Mouse (Mus musculus): ENCODE data around the gene Limch1. TPM values are rescaled to one million over a fixed set of nuclear protein-coding genes. Genes with fewer than 3 reads are reported as not detected.
A peak's percentile ranks its signal among the peaks of the same experiment; 100 is the strongest.

Limch1 gene
- total RNA-seq (2015) (not detected in 2 replicates), total RNA-seq (2017) (not detected in 2 replicates)

DNA sequence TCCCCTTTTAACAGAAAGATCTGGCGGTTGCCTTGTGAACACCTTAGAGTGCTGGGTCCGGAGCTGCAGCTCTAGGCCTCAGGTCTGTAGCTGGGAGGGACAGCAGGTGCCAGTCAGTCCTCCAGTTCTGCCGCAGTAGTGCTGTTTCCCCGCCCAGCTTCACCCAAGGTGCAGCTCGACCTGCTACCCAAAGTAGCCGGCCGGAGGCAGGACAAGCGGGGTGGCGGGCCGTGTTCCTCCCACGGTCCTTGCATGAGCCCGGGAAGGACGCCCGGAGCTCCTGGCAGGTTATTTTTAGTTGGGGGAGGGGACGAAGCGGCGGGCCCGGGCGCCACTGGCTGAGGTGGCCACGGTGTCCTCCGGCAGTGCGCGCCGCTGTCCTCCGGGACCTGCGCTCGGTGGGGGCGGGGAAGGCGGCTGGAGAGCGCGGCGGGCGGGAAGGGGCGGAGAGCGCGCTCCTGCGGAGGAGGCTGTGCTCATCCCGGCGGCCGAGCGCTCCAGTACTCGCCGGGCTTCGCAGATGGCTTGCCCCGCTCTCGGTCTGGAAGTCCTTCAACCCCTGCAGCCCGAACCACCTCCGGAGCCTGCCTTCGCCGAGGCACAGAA, at the start of gene Limch1:
Gene Limch1 (plus strand): TSS at position 438 of the 606 bp plus-strand sequence.
- no peak for ATAC-seq (replicated peaks; ENCODE audit: poor library complexity)

DNA sequence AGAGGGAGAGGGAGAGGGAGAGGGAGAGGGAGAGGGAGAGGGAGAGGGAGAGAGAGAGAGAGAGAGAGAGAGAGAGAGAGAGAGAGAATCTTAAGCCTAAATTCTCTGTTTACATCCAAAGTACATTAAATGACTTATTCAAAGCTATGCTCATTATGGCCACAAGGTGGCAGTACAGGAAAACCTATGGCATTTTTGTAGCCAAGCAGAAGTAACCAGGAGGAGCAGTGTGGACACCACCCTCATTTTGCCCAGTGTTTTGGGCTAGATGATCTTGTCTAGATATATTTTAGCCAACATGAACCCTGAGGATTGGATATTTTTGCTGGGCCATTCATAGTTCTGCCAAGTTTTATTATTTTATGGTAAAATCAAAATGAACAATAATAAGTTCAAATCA, 48.5 kb upstream of the Limch1 start:
- peak; percentile 80 for ATAC-seq (replicated peaks; ENCODE audit: poor library complexity)

DNA sequence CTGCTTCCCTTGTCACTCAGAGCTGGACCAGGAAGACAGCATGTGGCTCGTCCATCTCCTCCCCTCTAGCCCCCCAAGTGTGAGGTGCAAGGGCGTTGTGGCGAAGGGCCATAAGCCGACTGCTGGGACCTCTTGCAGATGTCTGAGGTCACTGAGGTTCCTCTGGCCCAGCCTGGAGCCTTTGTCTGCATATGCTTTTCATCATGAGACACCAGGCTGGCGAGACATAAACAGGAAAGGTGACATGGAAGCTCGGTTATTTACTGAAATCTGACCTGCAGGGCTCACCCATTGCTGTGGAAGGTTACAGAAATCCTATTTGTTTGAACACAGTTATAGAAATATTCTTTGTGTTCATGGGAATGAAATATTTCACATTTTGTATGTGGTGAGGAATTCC, 45.7 kb upstream of the Limch1 start:
- ATAC-seq (replicated peaks; ENCODE audit: poor library complexity) = no peak

DNA sequence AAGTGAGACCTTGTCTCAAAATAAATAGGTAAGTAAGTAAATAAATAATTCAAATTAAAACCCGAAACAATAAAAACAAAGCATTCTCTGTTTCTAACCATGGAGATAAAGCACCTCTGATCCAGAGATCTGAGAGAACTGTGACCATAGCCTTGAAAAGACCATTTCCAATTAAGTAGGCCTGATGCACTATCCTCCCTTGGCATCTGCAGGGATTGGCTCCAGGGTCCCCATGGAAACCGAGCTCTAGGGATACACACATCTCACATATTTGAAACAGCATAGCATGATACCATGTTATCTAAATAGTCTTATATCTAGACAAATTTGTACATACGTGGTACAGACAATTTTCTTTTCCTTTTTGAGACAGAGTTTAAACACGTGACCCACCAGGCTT, 43.7 kb upstream of the Limch1 start:
- no peak for ATAC-seq (replicated peaks; ENCODE audit: poor library complexity)

DNA sequence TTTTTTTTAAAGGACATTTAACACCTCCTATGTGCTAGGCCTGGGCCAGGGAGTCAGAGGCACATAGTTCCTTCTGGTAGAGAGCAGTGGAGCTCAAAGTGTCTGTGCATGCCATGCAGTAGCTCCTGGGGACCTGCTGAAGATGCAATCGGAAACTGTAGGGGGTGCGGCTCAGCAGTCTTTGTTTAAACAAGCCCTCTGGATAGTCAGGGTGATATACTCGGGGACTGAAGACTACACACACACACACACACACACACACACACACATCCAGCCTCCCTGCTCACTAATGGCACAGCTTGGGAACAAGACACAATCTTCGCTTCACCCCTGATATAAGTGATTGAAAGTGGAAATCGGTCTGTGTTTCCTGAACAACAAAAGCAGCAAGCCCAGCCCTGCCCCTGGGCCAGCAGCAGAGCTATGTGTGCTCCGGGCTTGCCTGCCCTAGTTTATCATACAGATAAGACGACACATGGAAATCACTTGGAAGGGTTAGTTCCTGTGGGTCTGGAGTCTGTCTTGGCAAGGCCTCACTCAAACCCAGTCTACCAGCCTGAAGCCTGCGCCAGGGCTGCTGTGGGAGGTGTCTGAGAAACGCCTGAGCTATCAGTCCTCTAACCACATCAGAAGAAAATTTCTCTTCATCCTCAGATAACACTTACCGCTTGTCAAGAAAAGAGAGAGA, 42.2 kb upstream of the Limch1 start:
- no peak for ATAC-seq (replicated peaks; ENCODE audit: poor library complexity)

DNA sequence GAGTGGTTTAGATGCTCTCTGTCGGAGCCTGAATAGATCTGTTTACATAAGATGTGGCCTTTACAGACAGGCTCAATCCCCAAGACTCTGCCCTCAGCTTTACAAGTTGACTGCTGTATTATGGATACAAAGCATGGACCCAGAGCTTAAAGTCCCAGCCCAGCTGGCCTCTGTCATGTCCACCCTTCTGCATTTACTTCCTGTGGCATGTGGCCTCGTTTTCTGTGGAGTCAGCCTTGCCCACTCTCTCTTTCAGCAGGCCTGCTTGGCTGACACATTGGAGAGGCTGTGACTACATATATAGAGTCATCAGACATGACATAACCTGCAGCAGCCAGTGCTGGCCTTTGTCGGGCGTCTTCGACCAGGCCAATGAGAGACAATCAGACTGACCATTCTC, 37.8 kb upstream of the Limch1 start:
- no peak for ATAC-seq (replicated peaks; ENCODE audit: poor library complexity)

DNA sequence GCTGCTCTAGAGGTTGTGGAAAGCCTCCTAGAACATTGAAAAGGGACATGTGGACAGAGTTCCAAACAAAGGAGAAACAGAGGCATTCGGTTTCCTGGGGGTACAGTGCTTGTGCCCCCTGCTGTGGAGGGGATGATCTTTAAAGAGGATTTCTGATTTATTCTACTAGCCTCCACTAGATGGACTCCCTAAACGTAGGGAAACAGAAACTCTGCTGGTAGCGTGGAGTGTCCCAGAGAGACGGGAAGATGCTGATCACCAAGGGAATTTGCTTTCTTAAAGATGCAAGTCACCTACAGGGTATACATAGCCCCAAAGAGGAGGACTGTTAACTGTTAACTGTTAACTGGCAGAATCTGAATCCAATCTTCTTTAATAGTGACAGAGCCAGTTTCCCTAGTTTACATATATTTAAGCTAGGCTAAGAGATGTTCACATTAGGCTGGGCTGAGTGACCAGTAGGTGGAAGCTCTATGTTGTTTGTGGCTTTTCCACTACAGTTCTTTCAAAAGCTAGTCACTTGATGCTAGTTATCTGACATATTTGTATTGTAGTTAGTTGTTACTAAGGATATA, 35.1 kb upstream of the Limch1 start:
- no peak for ATAC-seq (replicated peaks; ENCODE audit: poor library complexity)

DNA sequence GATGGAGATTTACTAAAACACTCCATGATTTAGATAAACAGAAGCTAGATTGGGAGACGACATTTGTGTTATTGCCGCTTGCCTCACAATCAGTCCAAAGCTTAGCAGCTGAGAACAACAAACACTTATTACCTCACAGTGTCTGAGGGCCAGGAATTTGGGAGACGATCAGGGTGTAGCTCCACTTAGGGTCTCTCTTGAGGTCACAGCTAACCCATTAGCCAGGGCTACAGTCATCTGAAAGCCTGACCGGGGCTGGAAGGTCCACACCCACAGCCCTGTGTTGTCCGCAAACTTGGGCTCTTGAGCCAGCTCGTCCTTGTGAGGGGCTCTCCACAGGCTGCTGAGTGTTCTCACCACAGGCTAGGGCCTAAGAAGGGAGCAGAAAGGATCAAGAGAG, 32.8 kb upstream of the Limch1 start:
- ATAC-seq (replicated peaks; ENCODE audit: poor library complexity) = no peak

DNA sequence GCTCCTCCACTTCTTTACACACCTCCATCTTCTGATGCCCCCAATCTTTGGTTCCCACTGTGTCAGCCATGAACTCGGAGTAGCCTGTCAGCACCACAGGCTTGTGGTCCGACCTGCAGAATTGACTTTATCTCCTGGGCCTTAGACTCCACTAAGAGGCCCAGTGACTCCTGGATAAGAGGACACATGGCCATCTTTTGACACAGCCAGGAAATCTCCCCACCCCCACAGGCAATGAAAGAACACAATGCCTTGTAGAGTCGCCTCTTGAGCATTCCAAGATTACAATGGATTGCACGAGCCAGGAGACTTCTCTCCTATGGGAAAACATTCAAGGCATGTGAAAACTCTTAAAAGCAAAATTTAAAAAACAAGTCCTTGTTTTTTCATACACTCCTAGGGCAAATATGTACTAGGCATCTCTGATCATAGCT, 30.1 kb upstream of the Limch1 start:
- ATAC-seq (replicated peaks; ENCODE audit: poor library complexity) = no peak

DNA sequence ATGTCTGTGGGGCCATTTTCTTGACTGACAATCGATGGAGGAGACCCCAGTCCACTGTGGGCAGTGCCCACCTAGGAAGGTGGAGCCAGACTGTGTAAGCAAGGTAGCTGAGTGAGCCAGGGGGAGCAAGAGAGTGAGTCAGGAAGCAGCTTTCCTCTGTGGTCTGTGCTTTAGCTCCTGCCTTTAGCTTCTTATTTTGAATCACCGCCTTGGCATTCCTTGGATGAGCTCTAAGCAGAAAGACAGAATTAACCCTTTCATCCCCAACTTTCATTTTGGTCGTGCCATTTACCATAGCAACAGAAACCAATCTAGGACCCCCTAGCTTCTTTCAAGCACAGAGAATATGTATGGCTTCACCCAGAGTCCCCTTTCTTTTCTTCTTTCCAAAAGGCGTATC, 27.7 kb upstream of the Limch1 start:
- ATAC-seq (replicated peaks; ENCODE audit: poor library complexity) = no peak

DNA sequence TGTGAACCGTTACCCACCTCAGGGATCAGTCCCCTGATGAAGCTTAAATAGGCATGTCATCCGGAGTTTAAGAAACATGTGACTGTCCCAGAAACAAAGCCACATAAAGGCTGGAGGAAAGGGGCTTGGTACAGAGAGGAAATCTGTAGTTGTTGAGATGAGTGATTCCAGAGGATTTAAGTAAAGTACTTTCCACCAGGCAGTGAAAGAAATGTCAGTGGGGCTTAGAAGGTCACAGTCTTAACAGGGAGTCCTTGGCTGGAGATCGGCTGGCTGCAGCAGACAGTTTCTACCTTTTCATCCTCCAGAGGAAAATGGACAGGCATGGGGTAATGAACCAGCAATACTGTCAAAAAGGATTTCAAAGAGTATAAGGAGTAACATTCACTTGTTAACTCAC, 27.2 kb upstream of the Limch1 start:
- ATAC-seq (replicated peaks; ENCODE audit: poor library complexity) = no peak

DNA sequence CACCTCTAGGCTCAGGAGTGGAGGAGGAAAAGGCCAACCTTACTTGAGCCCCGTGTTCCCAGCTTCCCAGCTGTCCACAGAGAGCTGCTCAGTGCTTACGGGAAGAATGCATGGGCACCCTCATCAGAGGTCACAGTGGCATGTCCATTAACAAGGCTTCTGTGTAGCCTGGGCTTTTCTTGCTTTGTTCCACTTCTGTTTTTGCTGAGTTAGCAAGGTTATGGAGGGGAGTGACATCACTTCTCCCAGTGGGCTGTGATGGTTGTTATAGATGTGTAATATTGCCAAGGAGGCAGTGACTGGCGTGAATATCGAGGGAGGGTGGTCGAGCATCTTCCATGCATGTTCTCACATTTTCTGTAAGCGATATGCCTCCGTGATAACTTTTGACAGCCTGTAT, 26.7 kb upstream of the Limch1 start:
- no peak for ATAC-seq (replicated peaks; ENCODE audit: poor library complexity)

DNA sequence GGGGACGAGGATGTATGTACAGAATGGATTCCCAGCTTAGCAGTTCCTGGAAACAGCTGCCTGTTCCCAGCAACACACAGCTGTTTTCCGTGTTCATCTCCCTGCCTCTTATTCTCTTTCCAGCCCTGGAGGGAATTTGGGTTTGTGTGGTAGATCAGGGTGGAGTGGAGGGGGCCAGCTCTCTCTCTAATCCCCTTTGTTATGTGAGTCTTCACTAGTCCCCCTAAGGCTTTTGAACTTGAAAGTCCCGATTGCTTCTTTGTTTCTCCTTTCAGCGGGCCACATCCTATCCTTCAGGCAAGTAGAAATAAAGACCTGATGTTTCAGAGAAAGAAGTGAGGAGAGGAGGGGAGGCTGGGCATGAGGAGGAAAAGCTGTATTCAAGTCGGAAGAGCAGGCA, 24.7 kb upstream of the Limch1 start:
- ATAC-seq (replicated peaks; ENCODE audit: poor library complexity) = no peak

DNA sequence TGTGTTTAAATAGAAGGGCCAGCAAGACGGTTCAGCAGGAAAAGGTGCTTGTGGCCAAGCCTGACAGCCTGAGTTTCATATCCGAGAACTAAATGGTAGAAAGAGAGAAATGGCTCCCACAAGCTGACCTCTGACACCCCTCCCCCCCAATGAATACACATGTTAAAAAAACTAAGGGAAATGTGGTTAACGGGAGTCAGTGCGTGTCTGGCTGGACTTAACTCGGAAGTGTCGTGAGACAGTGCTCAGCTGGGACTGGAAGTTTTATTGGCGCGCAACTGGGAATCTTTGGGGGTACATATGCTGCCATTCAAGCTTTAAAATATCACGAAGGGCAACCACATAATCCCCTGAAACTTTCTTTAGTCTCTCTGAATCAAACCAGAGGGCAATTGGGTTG, 23.0 kb upstream of the Limch1 start:
- ATAC-seq (replicated peaks; ENCODE audit: poor library complexity) = no peak

DNA sequence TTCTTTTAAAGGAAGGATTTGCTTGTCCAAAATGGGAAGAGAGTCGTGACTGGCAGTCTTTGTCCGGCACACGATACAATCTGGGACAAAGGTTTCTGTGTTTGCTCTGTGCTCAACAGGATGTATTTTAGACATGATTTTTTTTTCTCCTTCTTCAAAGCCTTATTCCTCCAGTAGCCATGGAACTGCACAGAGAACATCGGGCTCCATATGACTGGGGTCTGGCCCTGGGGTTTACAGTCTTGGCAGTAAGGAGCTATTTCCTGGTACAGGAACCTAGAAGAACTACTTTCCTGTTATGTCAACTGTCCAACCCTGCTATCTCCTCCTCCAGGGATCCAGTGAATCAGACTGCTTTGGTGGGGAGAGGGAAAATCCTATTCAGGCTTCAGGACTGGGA, 22.6 kb upstream of the Limch1 start:
- ATAC-seq (replicated peaks; ENCODE audit: poor library complexity) = no peak

DNA sequence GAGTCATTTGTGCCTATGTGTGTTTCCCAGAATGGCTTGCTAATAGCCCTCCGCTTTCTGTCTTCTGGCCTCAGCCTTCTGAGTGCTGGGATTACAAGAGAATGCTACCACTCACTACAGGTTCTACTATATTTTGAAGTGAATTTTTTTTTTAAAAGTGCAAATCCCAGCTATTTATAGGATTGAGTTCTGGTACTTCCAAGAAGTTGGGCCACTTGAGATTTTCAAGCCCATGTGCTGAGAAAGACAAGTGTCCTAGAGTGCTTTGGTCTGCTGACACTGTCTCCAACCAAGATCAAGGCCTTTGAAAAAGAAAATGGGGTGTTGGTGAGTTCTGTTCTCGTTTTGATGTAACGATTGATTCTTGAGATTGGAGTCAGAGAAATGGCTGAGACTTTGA, 22.0 kb upstream of the Limch1 start:
- no peak for ATAC-seq (replicated peaks; ENCODE audit: poor library complexity)

DNA sequence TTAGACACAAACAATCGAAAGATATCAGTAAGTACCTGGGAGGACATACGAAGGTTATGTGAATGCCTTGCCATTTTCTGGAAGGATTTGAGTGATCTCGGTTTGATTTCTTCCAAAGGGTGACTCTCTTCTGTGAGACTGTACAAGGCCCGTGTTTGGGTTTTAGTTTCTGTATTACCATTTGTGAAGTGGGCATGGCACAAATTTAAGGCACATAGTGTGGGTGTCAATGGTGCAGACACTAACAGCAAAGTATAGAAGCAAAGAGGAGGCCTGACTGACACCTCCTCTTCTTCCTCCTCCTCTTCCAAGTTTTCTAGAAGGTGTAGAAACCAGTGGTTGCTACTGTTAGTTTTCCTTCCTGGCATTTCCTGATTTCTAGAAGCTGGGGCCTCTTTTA, 16.3 kb upstream of the Limch1 start:
- ATAC-seq (replicated peaks; ENCODE audit: poor library complexity) = no peak

DNA sequence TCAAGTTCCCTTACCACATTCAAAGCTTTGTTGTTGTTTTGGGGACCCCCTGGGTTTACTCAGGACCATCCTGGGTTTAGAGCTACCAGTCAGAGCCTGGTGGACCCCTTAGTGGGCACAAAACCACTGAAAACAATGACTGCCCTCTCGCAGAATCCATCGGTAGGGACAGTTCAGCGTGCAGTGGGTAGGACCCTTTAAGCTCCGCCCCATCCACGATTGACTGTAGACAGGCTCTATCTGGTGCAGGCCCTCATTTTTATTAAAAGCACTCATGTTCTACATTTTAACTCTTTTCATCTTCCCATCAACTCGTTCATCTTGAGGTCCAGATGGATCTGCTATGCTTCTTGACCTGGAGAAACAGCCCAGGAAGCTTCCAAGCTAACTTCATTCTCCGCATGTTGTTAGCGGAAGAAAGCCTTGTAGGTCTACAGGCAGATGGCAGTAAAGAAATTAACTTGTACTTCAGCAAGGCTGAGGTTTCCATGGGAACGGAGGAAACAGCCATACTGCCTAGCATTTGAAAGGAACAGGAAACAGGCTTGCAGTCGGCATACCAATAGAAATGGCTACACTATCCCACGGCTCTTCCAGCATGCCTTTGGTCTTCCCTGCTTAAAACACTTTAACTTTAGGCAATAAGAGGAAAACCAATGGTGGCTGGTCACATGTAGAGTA, 14.9 kb upstream of the Limch1 start:
- no peak for ATAC-seq (replicated peaks; ENCODE audit: poor library complexity)

DNA sequence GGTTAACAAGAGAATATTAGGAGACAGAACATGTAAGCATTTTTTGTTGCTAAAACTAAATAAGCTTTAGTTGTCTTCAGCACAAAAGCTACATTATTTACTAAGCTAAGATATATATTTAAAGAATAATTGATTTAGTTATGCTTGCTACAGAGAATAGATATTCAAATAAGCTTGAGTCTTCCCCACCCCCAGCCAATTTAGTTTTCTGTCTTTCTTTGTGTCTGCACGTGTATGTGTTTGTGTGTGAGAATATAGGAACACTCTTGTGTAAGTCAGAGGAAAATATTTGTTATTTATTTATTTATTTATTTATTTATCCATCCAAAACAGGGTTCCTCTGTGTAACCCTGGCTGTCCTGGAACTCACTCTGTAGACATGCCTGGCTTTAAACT, 14.3 kb upstream of the Limch1 start:
- no peak for ATAC-seq (replicated peaks; ENCODE audit: poor library complexity)

DNA sequence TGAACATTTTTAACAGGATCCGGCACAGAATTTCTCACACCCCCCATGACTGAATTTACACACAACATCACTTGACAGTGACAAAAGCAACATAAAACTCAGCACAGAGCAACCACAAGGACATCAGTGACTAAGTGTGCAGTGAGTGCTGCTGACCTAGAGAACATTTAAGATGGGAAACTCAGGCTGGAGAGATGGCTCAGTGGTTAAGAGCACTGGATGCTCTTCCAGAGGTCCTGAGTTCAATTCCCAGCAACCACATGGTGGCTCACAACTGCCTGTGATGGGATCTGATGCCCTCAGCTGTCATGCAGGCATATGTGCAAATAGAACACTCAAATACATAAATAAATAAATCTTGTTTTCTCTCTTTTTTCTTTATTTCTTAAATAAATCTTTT, 12.1 kb upstream of the Limch1 start:
- no peak for ATAC-seq (replicated peaks; ENCODE audit: poor library complexity)

DNA sequence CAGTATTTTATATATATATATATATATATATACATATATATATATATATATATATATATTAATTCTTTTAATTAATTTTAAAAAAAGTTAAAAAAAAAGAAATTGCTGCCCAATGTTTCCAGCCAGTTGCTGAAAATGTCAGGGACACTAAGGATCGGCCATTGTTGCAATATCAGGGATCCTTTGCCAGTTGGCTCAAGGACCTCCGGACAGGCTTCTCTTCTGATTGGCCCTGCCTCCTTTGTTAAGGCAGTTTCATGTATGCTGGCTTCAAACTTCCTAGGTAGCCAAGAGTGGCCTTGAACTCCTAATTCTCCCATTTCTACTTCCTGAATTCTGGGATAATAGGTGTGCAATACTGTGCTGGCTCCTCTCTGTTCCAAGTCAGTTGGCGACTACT, 6.3 kb upstream of the Limch1 start:
- ATAC-seq (replicated peaks; ENCODE audit: poor library complexity) = no peak
